Comparison of ENCODE assay signal across 12 mouse cellular contexts in the genomic region with DNA sequence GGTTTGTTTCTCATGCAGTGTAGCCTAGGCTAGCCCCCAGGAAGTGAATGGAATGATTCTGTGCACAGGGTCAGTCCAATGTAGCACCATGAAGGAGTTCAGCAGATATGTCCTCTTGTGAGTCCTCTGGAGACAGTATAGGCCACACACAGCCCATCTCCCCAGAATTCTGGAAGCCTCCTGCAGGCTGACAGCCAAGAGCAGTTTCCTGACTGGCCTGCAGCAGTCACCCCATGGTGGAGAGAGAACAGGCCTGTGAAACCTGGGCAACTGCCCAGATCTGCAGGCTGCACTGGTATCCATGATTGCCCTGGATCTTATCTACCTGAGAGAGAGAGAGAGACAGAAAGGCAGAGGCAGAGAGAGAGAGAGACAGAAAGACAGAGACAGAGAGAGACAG. TPM values are rescaled to one million over a fixed set of nuclear protein-coding genes. Genes with fewer than 3 reads are reported as not detected.
DNase-seq lines count a peak whose midpoint lies in the region; ATAC-seq and TF ChIP-seq lines count a peak whose summit lies in the region.
"Had no signal": no experiment of that assay in that cellular context is flagged by ENCODE, and none has a peak within 500 bp of the region (broad histone marks: within the 10 kb centered on the region; RNA-seq: fewer than 3 reads in every experiment).

No protein-coding gene starts in this region.

- H3K4me1 ChIP-seq in intestine, embryonic 14.5 days (replicated peaks; ENCODE audit: control insufficient read depth, insufficient read depth, low read length) = 0 out of 2 replicates have a peak, but pooled peaks cover 3% of the 10 kb centered on the region
- no peaks in the 10 kb centered on the region for H3K4me1 ChIP-seq in intestine, postnatal 0 days (replicated peaks; ENCODE audit: control insufficient read depth, insufficient read depth, low read length)
- peaks cover 11% of the 10 kb centered on the region for H3K4me1 ChIP-seq in heart, embryonic 15.5 days (replicated peaks)
- H3K4me1 ChIP-seq: embryonic facial prominence, embryonic 15.5 days; hindbrain, embryonic 13.5 days had no signal

- TF ChIP-seq CTCF in intestine, postnatal 0 days (IDR thresholded peaks at IDR 0.05; ENCODE audit: low read depth) = no peak

- ATAC-seq in intestine, embryonic 14.5 days (replicated peaks; ENCODE audit: low FRiP score, low TSS enrichment, low read depth) = 0 out of 2 replicates have a peak, but pooled peaks have one; percentile 44
- ATAC-seq in intestine, postnatal 0 days = no peak
- peak; percentile 31; the same call in 1 of the 2 replicates for ATAC-seq in heart, embryonic 15.5 days (replicated peaks; ENCODE audit: insufficient number of reproducible peaks, insufficient read depth, low FRiP score, low read depth)
- ATAC-seq in erythroblast, adult 5-6 weeks (replicated peaks; ENCODE audit: low FRiP score, poor library complexity, severe bottlenecking) = no peak
- no peak for ATAC-seq in megakaryocyte-erythroid progenitor cell, adult 5-6 weeks (replicated peaks; ENCODE audit: low FRiP score, low TSS enrichment, poor library complexity, severe bottlenecking)

- no peak overlapping the region for H3K9ac ChIP-seq in intestine, embryonic 14.5 days (ENCODE audit: low read length)
- no peak overlapping the region for H3K9ac ChIP-seq in intestine, postnatal 0 days (ENCODE audit: low read depth, low read length)
- no peak overlapping the region for H3K9ac ChIP-seq in heart, embryonic 15.5 days
- H3K9ac ChIP-seq: embryonic facial prominence, embryonic 15.5 days; hindbrain, embryonic 13.5 days had no signal

- H3K27me3 ChIP-seq in intestine, embryonic 14.5 days (replicated peaks; ENCODE audit: control insufficient read depth, insufficient read depth, low read length) = no peaks in the 10 kb centered on the region
- H3K27me3 ChIP-seq in intestine, postnatal 0 days (replicated peaks; ENCODE audit: control insufficient read depth, insufficient read depth, low read length) = no peaks in the 10 kb centered on the region
- 0 out of 2 replicates have a peak, but pooled peaks cover 3% of the 10 kb centered on the region for H3K27me3 ChIP-seq in heart, embryonic 15.5 days
- H3K27me3 ChIP-seq: embryonic facial prominence, embryonic 15.5 days; hindbrain, embryonic 13.5 days had no signal

- H3K36me3 ChIP-seq in intestine, embryonic 14.5 days (ENCODE audit: control insufficient read depth, insufficient read depth, low read length) = no peaks in the 10 kb centered on the region
- H3K36me3 ChIP-seq in intestine, postnatal 0 days (ENCODE audit: control insufficient read depth, insufficient read depth) = no peaks in the 10 kb centered on the region
- no peaks in the 10 kb centered on the region for H3K36me3 ChIP-seq in heart, embryonic 15.5 days
- H3K36me3 ChIP-seq: embryonic facial prominence, embryonic 15.5 days; hindbrain, embryonic 13.5 days; limb, embryonic 10.5 days had no signal

- H3K27ac ChIP-seq in intestine, embryonic 14.5 days (ENCODE audit: low read depth) = no peak overlapping the region
- no peak overlapping the region for H3K27ac ChIP-seq in intestine, postnatal 0 days (ENCODE audit: low read depth, low read length)
- H3K27ac ChIP-seq in heart, embryonic 15.5 days = peak overlapping the region; percentile 3; the same call in 1 of the 2 replicates
- H3K27ac ChIP-seq: embryonic facial prominence, embryonic 15.5 days; hindbrain, embryonic 13.5 days; limb, embryonic 10.5 days had no signal

- H3K4me3 ChIP-seq in intestine, embryonic 14.5 days (ENCODE audit: low read depth, low read length) = no peak overlapping the region
- no peak overlapping the region for H3K4me3 ChIP-seq in intestine, postnatal 0 days (ENCODE audit: low read depth, low read length)
- H3K4me3 ChIP-seq in heart, embryonic 15.5 days = no peak overlapping the region
- H3K4me3 ChIP-seq: embryonic facial prominence, embryonic 15.5 days; hindbrain, embryonic 13.5 days; limb, embryonic 10.5 days had no signal

- H3K9me3 ChIP-seq in intestine, embryonic 14.5 days (ENCODE audit: control insufficient read depth, low read length) = no peaks in the 10 kb centered on the region
- no peaks in the 10 kb centered on the region for H3K9me3 ChIP-seq in intestine, postnatal 0 days (ENCODE audit: control insufficient read depth)
- H3K9me3 ChIP-seq in heart, embryonic 15.5 days (replicated peaks) = no peaks in the 10 kb centered on the region
- H3K9me3 ChIP-seq: embryonic facial prominence, embryonic 15.5 days; hindbrain, embryonic 13.5 days; limb, embryonic 10.5 days had no signal

- no peak for DNase-seq in intestine, embryonic 14.5 days (ENCODE audit: low spot score)
- peak; percentile 44 for DNase-seq in NIH3T3 (ENCODE audit: low read depth)
- peak; percentile 43 for DNase-seq in cerebellum, adult 11 months
- no peak for DNase-seq in layer of hippocampus, adult 18-20 months (ENCODE audit: low spot score in 2 of 2)
- DNase-seq: retina, postnatal 1 day had no signal

- no peak overlapping the region for H3K4me2 ChIP-seq in intestine, embryonic 14.5 days (ENCODE audit: low read length)
- no peak overlapping the region for H3K4me2 ChIP-seq in intestine, postnatal 0 days (replicated peaks; ENCODE audit: low read depth)
- no peak overlapping the region for H3K4me2 ChIP-seq in heart, embryonic 15.5 days
- H3K4me2 ChIP-seq: embryonic facial prominence, embryonic 15.5 days; hindbrain, embryonic 13.5 days had no signal

RNA-seq across cellular contexts. Expression of a gene that starts 18.1 kb away (rescaled TPM):
- polyA plus RNA-seq in intestine, embryonic 14.5 days (2014; fragmentation: Nextera tagmentation; extraction: Ambion mirVana) = 2.0 and 2.8 TPM in 2 replicates
- polyA plus RNA-seq in intestine, postnatal 0 days (2015; fragmentation: Nextera tagmentation; extraction: Ambion mirVana) = 2.0 and 2.6 TPM in 2 replicates
- 2.2 and 3.5 TPM in 2 replicates for polyA plus RNA-seq in heart, embryonic 15.5 days (2015; fragmentation: Nextera tagmentation; extraction: Ambion mirVana)
- total RNA-seq in layer of hippocampus, adult 18-20 months (2021) = 1 to 10 TPM in 1 of 2 experiments, under 1 TPM in 1; 0.62 to 1.3 TPM
- 0.38 and 1.3 TPM in 2 replicates for total RNA-seq in erythroblast, adult 5-6 weeks (2015; ENCODE audit: low replicate concordance)
- 0.28 and 0.68 TPM in 2 replicates for total RNA-seq in erythroblast, adult 5-6 weeks (2017; ENCODE audit: low replicate concordance)
- total RNA-seq in megakaryocyte-erythroid progenitor cell, adult 5-6 weeks (2014; fragmentation: Nextera tagmentation) = 0.64 and 0.70 TPM in 2 replicates
- total RNA-seq in megakaryocyte-erythroid progenitor cell, adult 5-6 weeks (2017) = 0.28 and 2.2 TPM in 2 replicates

RNA-seq across cellular contexts. Expression of a gene that starts 56.3 kb away (rescaled TPM):
- 11.1 and 11.9 TPM in 2 replicates for polyA plus RNA-seq in intestine, embryonic 14.5 days (2014; fragmentation: Nextera tagmentation; extraction: Ambion mirVana)
- polyA plus RNA-seq in intestine, postnatal 0 days (2015; fragmentation: Nextera tagmentation; extraction: Ambion mirVana) = 5.7 and 7.0 TPM in 2 replicates
- polyA plus RNA-seq in heart, embryonic 15.5 days (2015; fragmentation: Nextera tagmentation; extraction: Ambion mirVana) = 3.8 and 6.8 TPM in 2 replicates
- total RNA-seq in layer of hippocampus, adult 18-20 months (2021) = 1 to 10 TPM; 2.9 to 3.9 TPM
- total RNA-seq in erythroblast, adult 5-6 weeks (2015; ENCODE audit: low replicate concordance) = 3.3 and 6.1 TPM in 2 replicates
- 0.42 and 0.94 TPM in 2 replicates for total RNA-seq in erythroblast, adult 5-6 weeks (2017; ENCODE audit: low replicate concordance)
- not detected in 2 replicates for total RNA-seq in megakaryocyte-erythroid progenitor cell, adult 5-6 weeks (2014; fragmentation: Nextera tagmentation)
- total RNA-seq in megakaryocyte-erythroid progenitor cell, adult 5-6 weeks (2017) = not detected in 2 replicates

Comparison
In these comparisons a context has a peak if more than half of its experiments do, and no peak if none do; other contexts are left out.
1. ATAC-seq: peak in intestine, embryonic 14.5 days (single experiment) and heart, embryonic 15.5 days (single experiment); none in intestine, postnatal 0 days (single experiment), erythroblast, adult 5-6 weeks (single experiment) and megakaryocyte-erythroid progenitor cell, adult 5-6 weeks (single experiment).
2. DNase-seq: peak in NIH3T3 (single experiment) and cerebellum, adult 11 months (single experiment); none in intestine, embryonic 14.5 days (single experiment) and layer of hippocampus, adult 18-20 months (0 of 2).